Mouse (Mus musculus): ENCODE data around the gene Dhrs3. TPM values are rescaled to one million over a fixed set of nuclear protein-coding genes. Genes with fewer than 3 reads are reported as not detected.

Dhrs3 gene
- total RNA-seq, 4 experiments from 2014 or later: 28.7 to 41.1 (median 35.0) TPM

DNA sequence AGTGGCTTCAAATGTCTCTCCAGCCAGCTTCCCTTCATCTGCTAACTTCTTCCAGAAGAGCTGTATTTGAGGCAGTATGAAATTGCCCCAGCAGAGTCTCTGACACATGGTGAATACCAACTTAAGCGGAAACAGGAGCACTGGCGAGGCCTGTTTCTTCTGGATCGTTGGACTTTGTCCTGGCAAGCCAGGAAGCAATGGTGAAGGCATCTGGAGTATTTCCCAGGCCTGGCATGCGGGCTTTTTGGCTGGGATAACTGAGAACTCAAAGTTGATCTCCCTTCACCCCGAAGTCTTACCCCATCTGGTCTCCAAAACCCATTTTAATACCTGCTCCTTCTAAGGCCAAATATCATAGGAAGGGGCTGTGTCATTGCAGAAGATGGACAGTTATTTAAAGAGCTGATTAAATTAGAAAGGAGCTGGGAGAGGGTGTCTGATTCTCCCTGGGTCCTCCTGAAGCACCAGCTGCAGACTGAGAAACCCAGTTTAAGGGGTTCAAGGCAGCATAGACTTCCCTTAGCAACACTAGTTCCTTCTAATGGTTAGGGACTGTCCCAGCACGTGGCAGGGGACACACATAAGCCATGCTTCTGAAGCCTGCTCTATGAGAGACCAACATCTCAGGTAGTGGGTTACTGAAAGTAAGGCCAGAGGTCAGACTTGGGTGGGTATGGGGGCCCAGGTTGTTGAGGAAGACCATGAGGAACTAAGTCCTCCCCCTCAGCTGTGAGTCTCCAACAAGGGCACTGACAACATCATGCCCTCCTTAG, 80.5 kb downstream of the Dhrs3 start:
- DNase-seq (ENCODE audit: low spot score in 2 of 2): peak; percentile 31 to 49

DNA sequence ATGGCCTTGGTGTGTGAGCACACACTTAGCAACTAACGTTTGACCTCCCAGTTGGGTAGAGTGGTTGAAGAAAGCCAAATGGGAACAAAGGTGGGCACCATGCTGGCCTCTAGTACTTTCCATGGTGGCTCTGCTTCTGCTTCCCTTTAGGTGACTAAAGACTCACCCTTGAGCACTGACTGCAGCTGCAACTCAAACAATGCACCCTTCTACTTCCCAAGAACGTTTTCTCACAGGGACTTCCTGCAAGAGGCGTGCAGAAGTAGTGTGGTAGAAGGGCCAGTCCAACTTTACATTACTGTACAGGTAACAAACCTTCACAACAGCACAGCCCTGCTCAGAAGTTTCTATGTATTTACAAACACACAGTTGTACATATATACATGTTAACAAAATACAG, 81.8 kb downstream of the Dhrs3 start:
- DNase-seq (ENCODE audit: low spot score in 2 of 2): no peak

DNA sequence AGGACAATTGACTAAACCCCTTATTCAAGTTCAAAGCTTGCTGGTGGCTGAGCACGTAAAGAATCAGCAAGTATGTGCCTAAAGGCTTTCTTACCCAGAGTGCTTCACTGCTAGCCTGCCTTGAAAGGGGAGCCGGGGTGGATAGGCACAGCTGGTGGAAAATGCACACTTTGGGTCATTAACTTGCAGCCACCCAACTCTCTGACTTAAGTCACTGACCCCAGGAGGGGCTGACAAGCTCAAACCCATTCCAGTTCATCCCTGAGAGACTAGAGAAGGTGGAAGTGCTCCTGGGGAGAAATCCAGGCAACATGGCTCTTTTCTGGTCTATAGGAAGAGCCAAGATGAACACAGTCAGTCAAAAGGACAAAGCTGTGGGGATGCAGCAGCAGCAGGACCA, 82.9 kb downstream of the Dhrs3 start:
- no peak for DNase-seq (ENCODE audit: low spot score in 2 of 2)

DNA sequence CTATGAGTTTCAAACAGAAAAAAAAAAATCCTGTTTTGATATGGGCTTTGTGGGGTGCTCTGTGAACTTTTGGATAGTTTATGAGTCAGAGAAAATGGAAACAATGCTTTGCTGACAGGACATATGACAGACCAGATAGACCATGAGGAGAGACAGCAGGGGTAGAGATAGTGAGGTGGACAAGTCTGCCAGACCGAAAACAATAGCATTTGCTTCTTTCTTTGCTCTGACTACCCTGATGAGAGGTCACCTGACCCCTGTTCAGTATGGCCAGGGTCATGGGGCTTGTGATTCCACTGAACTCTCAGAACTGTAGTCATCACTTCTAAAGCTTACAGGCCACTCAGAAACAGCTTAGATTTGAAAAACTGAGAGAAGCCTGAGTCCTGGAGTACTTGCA, 84.4 kb downstream of the Dhrs3 start:
- no peak for DNase-seq (ENCODE audit: low spot score in 2 of 2)

Other genes starting within 250 kb of the Dhrs3 start
- gene Gm436, start 206.5 kb upstream of the Dhrs3 start, total RNA-seq (2022): not detected
- gene Gm13178, start 171.4 kb upstream of the Dhrs3 start, total RNA-seq (2022): under 1 TPM in 1 of 4 experiments, not detected in 3; 0.39 TPM
- under 1 TPM in 1 of 4 experiments, not detected in 3; 0.23 TPM for gene Gm438, start 106.2 kb upstream of the Dhrs3 start, total RNA-seq (2022)